9 mouse cellular contexts compared by ENCODE assay signal in the genomic region with DNA sequence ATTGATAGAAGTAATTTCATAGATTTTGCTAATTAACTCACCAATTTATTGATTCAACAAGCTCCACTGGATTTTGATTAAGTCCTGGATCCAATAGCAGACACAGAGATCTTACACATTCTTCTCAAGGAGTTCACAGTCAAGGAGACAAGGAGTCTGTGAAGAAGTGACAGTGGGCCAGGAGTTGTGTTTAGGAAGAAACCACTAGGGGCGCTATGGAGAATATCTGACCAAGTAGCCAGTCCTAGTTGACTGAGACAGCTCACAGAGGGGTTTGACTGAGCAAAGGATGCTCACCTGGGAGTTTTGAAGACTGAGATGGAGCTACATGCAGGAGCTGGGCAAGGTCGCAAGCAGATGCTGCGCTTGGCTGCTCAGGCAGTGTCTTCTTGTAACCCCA.
A peak's percentile ranks its signal among the peaks of the same experiment; 100 is the strongest.
DNase-seq lines count a peak whose midpoint lies in the region; ATAC-seq lines count a peak whose summit lies in the region.
"Had no signal": no experiment of that assay in that cellular context is flagged by ENCODE, and none has a peak within 500 bp of the region (broad histone marks: within the 10 kb centered on the region; RNA-seq: fewer than 3 reads in every experiment).

No protein-coding gene starts in this region.

- no peak overlapping the region for H3K9ac ChIP-seq in kidney, embryonic 14.5 days (ENCODE audit: low read depth, low read length)
- H3K9ac ChIP-seq in forebrain, embryonic 13.5 days: no peak overlapping the region
- H3K9ac ChIP-seq: liver, embryonic 13.5 days had no signal

- no peak for DNase-seq in kidney, adult 18-20 months
- DNase-seq in CD4-positive helper T cell, adult 2 months (ENCODE audit: low read depth, low spot score): peak; percentile 25
- DNase-seq in MEL-GATA-1-ER (ENCODE audit: extremely low read depth, low read depth): peak; percentile 9
- DNase-seq in lung, postnatal 25 days (ENCODE audit: low spot score): peak; percentile 11
- DNase-seq in urinary bladder, postnatal 36 days (ENCODE audit: low spot score in 2 of 2): no peak
- DNase-seq: liver, embryonic 13.5 days had no signal

- H3K4me1 ChIP-seq in kidney, embryonic 14.5 days (ENCODE audit: control insufficient read depth, insufficient read depth, low read length): no peaks in the 10 kb centered on the region
- no peaks in the 10 kb centered on the region for H3K4me1 ChIP-seq in forebrain, embryonic 13.5 days
- H3K4me1 ChIP-seq: liver, embryonic 13.5 days had no signal

- H3K36me3 ChIP-seq in kidney, embryonic 14.5 days (ENCODE audit: control insufficient read depth, insufficient read depth, low read length): no peaks in the 10 kb centered on the region
- no peaks in the 10 kb centered on the region for H3K36me3 ChIP-seq in forebrain, embryonic 13.5 days (ENCODE audit: poor library complexity, severe bottlenecking)
- H3K36me3 ChIP-seq: liver, embryonic 13.5 days had no signal

- no peak overlapping the region for H3K27ac ChIP-seq in kidney, embryonic 14.5 days (ENCODE audit: low read depth, low read length)
- H3K27ac ChIP-seq in forebrain, embryonic 13.5 days: no peak overlapping the region
- H3K27ac ChIP-seq: liver, embryonic 13.5 days had no signal

- 0 out of 2 replicates have a peak, but pooled peaks have one; percentile 32 for ATAC-seq in kidney, embryonic 14.5 days (ENCODE audit: low FRiP score, low TSS enrichment)
- no peak for ATAC-seq in forebrain, embryonic 13.5 days
- ATAC-seq: inflammation-experienced regulatory T-cells, adult 6 months had no signal

- H3K9me3 ChIP-seq in kidney, embryonic 14.5 days (ENCODE audit: control insufficient read depth, low read length): no peaks in the 10 kb centered on the region
- no peaks in the 10 kb centered on the region for H3K9me3 ChIP-seq in forebrain, embryonic 13.5 days (replicated peaks)
- H3K9me3 ChIP-seq: liver, embryonic 13.5 days had no signal

- H3K4me2 ChIP-seq in kidney, embryonic 14.5 days (replicated peaks; ENCODE audit: low read depth, low read length): no peak overlapping the region
- no peak overlapping the region for H3K4me2 ChIP-seq in forebrain, embryonic 13.5 days
- H3K4me2 ChIP-seq: liver, embryonic 13.5 days had no signal

- no peak overlapping the region for H3K4me3 ChIP-seq in kidney, embryonic 14.5 days (ENCODE audit: low read length)
- H3K4me3 ChIP-seq in forebrain, embryonic 13.5 days: no peak overlapping the region
- H3K4me3 ChIP-seq: liver, embryonic 13.5 days had no signal

- no peaks in the 10 kb centered on the region for H3K27me3 ChIP-seq in kidney, embryonic 14.5 days (ENCODE audit: control insufficient read depth, insufficient read depth, low read length)
- no peaks in the 10 kb centered on the region for H3K27me3 ChIP-seq in forebrain, embryonic 13.5 days
- H3K27me3 ChIP-seq: liver, embryonic 13.5 days had no signal

- WGBS in kidney, embryonic 14.5 days: 39% methylated on average over 3 of the region's 3 CpGs
- 48% methylated on average over 3 of the region's 3 CpGs for WGBS in forebrain, embryonic 13.5 days

Comparison
In these comparisons a context has a peak if more than half of its experiments do, and no peak if none do; other contexts are left out.
1. DNase-seq: peak in CD4-positive helper T cell, adult 2 months (single experiment), MEL-GATA-1-ER (single experiment) and lung, postnatal 25 days (single experiment); none in kidney, adult 18-20 months (single experiment) and urinary bladder, postnatal 36 days (0 of 2).